Mouse (Mus musculus) liver, embryonic 14.5 days (tissue): ENCODE measurements around the gene Bsph1. TPM values are rescaled to one million over a fixed set of nuclear protein-coding genes. Genes with fewer than 3 reads are reported as not detected.
"Not testable (repeated sequence)": the region's sequence is repeated elsewhere in the genome, so short reads cannot be mapped to it uniquely, and the experiment has no call there.

Experiments used
- ATAC-seq: fragments of 200-750 bp; cut with Nextera tagmentation; 2 replicates; pipeline ENCODE4 v1.8.0; 2017; ENCODE audit warnings: moderate number of reproducible peaks, mild to moderate bottlenecking, moderate library complexity; ENCODE audit not compliant: insufficient read depth
- DNase-seq, 3 experiments: peaks; one replicate each; pipeline ENCODE4 v3.0.0-alpha.2; 2012 to 2013; ENCODE audit warnings: low read depth in 3 of 3, low spot score in 3 of 3
- H3K27ac ChIP-seq: fragments of 300-500 bp; sonication (generic); 2 replicates; pipeline ENCODE4 v1.5.1; 2014; ENCODE audit warnings: moderate library complexity, mild to moderate bottlenecking, control low read depth, inconsistent platforms
- H3K27me3 ChIP-seq: fragments of 300-500 bp; sonication (generic); 2 replicates; pipeline ENCODE4 v1.6.1; 2014; ENCODE audit warnings: mild to moderate bottlenecking, low read length, moderate library complexity; ENCODE audit not compliant: control insufficient read depth, insufficient read depth
- H3K36me3 ChIP-seq: fragments of 300-500 bp; sonication (generic); replicated peaks from 2 replicates; pipeline ENCODE4 v1.6.1; 2014; ENCODE audit warnings: low read depth; ENCODE audit not compliant: control insufficient read depth, insufficient read depth
- H3K4me1 ChIP-seq, 2 experiments: fragments of 200-500 bp in 1 of 2; fragments of 300-500 bp in 1 of 2; sonication (generic) in 1 of 2; replicated peaks; 2 replicates each; pipeline ENCODE4 v1.6.1; 2012 to 2014; ENCODE audit warnings: antibody characterized with exemption in 1 of 2, inconsistent platforms in 1 of 2, low read length in 1 of 2; ENCODE audit not compliant: control insufficient read depth in 2 of 2, insufficient read depth in 2 of 2
- H3K4me2 ChIP-seq: fragments of 300-500 bp; sonication (generic); 2 replicates; pipeline ENCODE4 v1.6.1; 2014; ENCODE audit warnings: low read depth, mild to moderate bottlenecking, control low read depth, moderate library complexity
- H3K4me3 ChIP-seq, 2 experiments: fragments of 200-500 bp in 1 of 2; fragments of 300-500 bp in 1 of 2; sonication (generic) in 1 of 2; 2 replicates each; pipeline ENCODE4 v1.5.1; 2012 to 2014; ENCODE audit warnings: low read depth in 2 of 2, low read length in 2 of 2, mild to moderate bottlenecking in 2 of 2, control low read depth in 1 of 2, inconsistent platforms in 1 of 2, moderate library complexity in 1 of 2; ENCODE audit not compliant: insufficient read depth in 1 of 2
- H3K9ac ChIP-seq: fragments of 300-500 bp; sonication (generic); replicated peaks from 2 replicates; pipeline ENCODE4 v1.6.1; 2014; ENCODE audit warnings: mild to moderate bottlenecking, control low read depth, moderate library complexity
- H3K9me3 ChIP-seq: fragments of 300-500 bp; sonication (generic); 2 replicates; pipeline ENCODE4 v1.6.1; 2016; ENCODE audit warnings: low read length, mixed read lengths; ENCODE audit not compliant: control insufficient read depth
- CTCF ChIP-seq: IDR thresholded peaks from 2 replicates; pipeline ENCODE4 v1.5.1; 2016; ENCODE audit warnings: antibody characterized with exemption, low read depth, control low read depth
- EP300 ChIP-seq: IDR thresholded peaks from 2 replicates; pipeline ENCODE4 v1.6.1; 2016; ENCODE audit warnings: antibody characterized with exemption, low read depth
- WGBS: fragments of 180-500 bp; shearing (Covaris S2); extraction: QIAGEN DNeasy Blood & Tissue Kit; methylation state at CpG from one replicate; pipeline ENCODE4 v1.1.7; 2014; ENCODE audit not compliant: insufficient replicate concordance; 5-methylcytosine and 5-hydroxymethylcytosine counted together
- polyA plus RNA-seq, 2 experiments: library from polyadenylated mRNA; depleted of rRNA in 1 of 2; stranded (reverse) in 1 of 2; unstranded in 1 of 2; fragments of >200 nt; fragmentation: Nextera tagmentation in 1 of 2; extraction: Ambion mirVana in 1 of 2; gene quantifications; 2 replicates each; pipeline versions ENCODE4 v1.2.1 to v1.2.3; 2012 to 2014

The Bsph1 gene
- polyA plus RNA-seq (2012; rRNA removed) (not detected in 2 replicates), polyA plus RNA-seq (2014; fragmentation: Nextera tagmentation; extraction: Ambion mirVana) (not detected in 2 replicates)

DNA sequence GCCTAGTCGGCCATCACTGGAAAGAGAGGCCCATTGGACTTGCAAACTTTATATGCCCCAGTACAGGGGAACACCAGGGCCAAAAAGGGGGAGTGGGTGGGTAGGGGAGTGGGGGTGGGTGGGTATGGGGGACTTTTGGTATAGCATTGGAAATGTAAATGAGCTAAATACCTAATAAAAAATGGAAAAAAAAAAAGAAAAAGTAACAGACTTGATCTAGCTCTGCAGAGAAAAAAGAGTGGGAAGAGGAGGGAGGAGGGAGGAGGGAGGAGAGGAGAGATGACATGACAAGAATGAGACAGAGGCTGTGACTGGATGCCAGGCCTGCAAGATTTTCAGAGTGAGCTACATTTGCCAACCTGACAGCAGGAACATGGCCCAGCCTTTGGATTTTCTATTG is at the start of gene Bsph1:
Bsph1 (plus strand) TSS at position 301 of the 400 bp plus-strand sequence.
- H3K4me2 ChIP-seq, ATAC-seq: not testable (repeated sequence)
- WGBS, result 45% methylated on average over 1 of the region's 1 CpGs

DNA sequence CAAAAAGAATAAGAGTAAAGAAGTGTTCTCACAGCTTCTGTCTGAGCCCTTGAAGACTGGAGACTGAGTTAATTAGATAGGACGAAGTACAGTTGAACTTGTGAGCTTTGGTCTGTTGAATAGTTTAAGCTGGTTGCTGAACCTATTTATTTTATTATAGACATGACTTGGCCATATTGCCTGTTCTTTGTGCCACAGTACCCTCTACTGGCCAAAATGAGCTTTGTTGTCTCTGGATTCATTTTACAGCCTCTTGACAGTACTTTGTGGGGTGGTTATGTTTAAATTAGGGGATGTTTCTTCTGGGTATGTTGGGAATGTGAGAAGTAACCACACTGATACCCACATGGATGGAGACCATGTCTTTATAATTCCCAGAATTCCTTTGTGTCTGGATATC is 60.9 kb downstream of the Bsph1 start:
- Histone ChIP-seq H3K4me2 (no peak overlapping the region), H3K27ac (no peak overlapping the region), H3K36me3 (no peaks in the 10 kb centered on the region), H3K27me3 (no peaks in the 10 kb centered on the region), H3K4me3 (no peak overlapping the region), H3K9ac (no peak overlapping the region), H3K4me1 (no peaks in the 10 kb centered on the region), H3K9me3 (no peaks in the 10 kb centered on the region)
- 48% methylated on average over 1 of the region's 1 CpGs for WGBS
- TF ChIP-seq CTCF (no peak), EP300 (no peak)
- DNase-seq (no peak), ATAC-seq (no peak)

More for the DNA sequence above, at the start of gene Bsph1:
- not testable (repeated sequence) for H3K36me3 ChIP-seq, DNase-seq, H3K4me1 ChIP-seq, H3K27ac ChIP-seq, H3K9me3 ChIP-seq, H3K4me3 ChIP-seq, H3K27me3 ChIP-seq, H3K9ac ChIP-seq

Other genes starting within 250 kb of the Bsph1 start
- gene Vmn1r89, start 237.8 kb upstream of the Bsph1 start, polyA plus RNA-seq (2012; rRNA removed), result not detected in 2 replicates
- gene Vmn1r89, start 237.8 kb upstream of the Bsph1 start, polyA plus RNA-seq (2014; fragmentation: Nextera tagmentation; extraction: Ambion mirVana), result not detected in 2 replicates
- gene Lig1, start 173.6 kb upstream of the Bsph1 start, polyA plus RNA-seq (2012; rRNA removed), result 46.1 and 70.0 TPM in 2 replicates
- 117 and 133 TPM in 2 replicates for gene Lig1, start 173.6 kb upstream of the Bsph1 start, polyA plus RNA-seq (2014; fragmentation: Nextera tagmentation; extraction: Ambion mirVana)
- gene Zswim9, start 172.1 kb upstream of the Bsph1 start, polyA plus RNA-seq (2012; rRNA removed), result 1.2 and 1.8 TPM in 2 replicates
- 1.7 and 2.4 TPM in 2 replicates for gene Zswim9, start 172.1 kb upstream of the Bsph1 start, polyA plus RNA-seq (2014; fragmentation: Nextera tagmentation; extraction: Ambion mirVana)
- 1.6 and 1.8 TPM in 2 replicates for gene Pla2g4c, start 126.2 kb upstream of the Bsph1 start, polyA plus RNA-seq (2012; rRNA removed)
- gene Pla2g4c, start 126.2 kb upstream of the Bsph1 start, polyA plus RNA-seq (2014; fragmentation: Nextera tagmentation; extraction: Ambion mirVana), result 1.4 and 1.7 TPM in 2 replicates
- 0.03 and 0.06 TPM in 2 replicates for gene Cabp5, start 52.7 kb upstream of the Bsph1 start, polyA plus RNA-seq (2012; rRNA removed)
- not detected in 2 replicates for gene Cabp5, start 52.7 kb upstream of the Bsph1 start, polyA plus RNA-seq (2014; fragmentation: Nextera tagmentation; extraction: Ambion mirVana)
- not detected in 2 replicates for gene Bsph2, start 120.2 kb downstream of the Bsph1 start, polyA plus RNA-seq (2012; rRNA removed)
- gene Bsph2, start 120.2 kb downstream of the Bsph1 start, polyA plus RNA-seq (2014; fragmentation: Nextera tagmentation; extraction: Ambion mirVana), result not detected in 2 replicates
- gene Sult2a5, start 173.1 kb downstream of the Bsph1 start, polyA plus RNA-seq (2012; rRNA removed), result not detected in 2 replicates
- not detected in 2 replicates for gene Sult2a5, start 173.1 kb downstream of the Bsph1 start, polyA plus RNA-seq (2014; fragmentation: Nextera tagmentation; extraction: Ambion mirVana)